8 mouse cellular contexts compared by ENCODE assay signal in genomic region chr12:52699146-52699545, GRCm38 (mm10). TPM values are rescaled to one million over a fixed set of nuclear protein-coding genes. Genes with fewer than 3 reads are reported as not detected.
DNase-seq lines count a peak whose midpoint lies in the region; ATAC-seq lines count a peak whose summit lies in the region.

Gene Akap6 (plus strand): TSS chr12:52699383.

- H3K36me3 ChIP-seq in heart, embryonic 11.5 days (ENCODE audit: control insufficient read depth, insufficient read depth, low read length), result no peaks in the 10 kb centered on the region
- no peaks in the 10 kb centered on the region for H3K36me3 ChIP-seq in forebrain, embryonic 11.5 days (ENCODE audit: control insufficient read depth, insufficient read depth, low read length)

- 61% methylated on average over 6 of the region's 6 CpGs for WGBS in heart, embryonic 11.5 days (ENCODE audit: insufficient replicate concordance)
- WGBS in forebrain, embryonic 11.5 days, result 12% methylated on average over 6 of the region's 6 CpGs

- H3K9ac ChIP-seq in heart, embryonic 11.5 days (ENCODE audit: low read depth, low read length), result no peak within 1 kb of the TSS
- peak within 1 kb of the TSS; percentile 48 for H3K9ac ChIP-seq in forebrain, embryonic 11.5 days (ENCODE audit: low read length)

- H3K4me1 ChIP-seq in heart, embryonic 11.5 days (ENCODE audit: control insufficient read depth, insufficient read depth, low read length), result peaks cover 3% of the 10 kb centered on the region; the same call in 1 of the 2 replicates
- H3K4me1 ChIP-seq in forebrain, embryonic 11.5 days (replicated peaks; ENCODE audit: control insufficient read depth, insufficient read depth, low read length), result peaks cover 13% of the 10 kb centered on the region; the same call in 1 of the 2 replicates

- no peak for ATAC-seq in heart, embryonic 11.5 days (replicated peaks; ENCODE audit: insufficient number of reproducible peaks, low FRiP score, low TSS enrichment)
- ATAC-seq in forebrain, embryonic 11.5 days (replicated peaks; ENCODE audit: low FRiP score), result peak; percentile 85

- no peak for DNase-seq in heart, adult 18-20 months
- peak; percentile 84 for DNase-seq in forebrain, embryonic 11.5 days (ENCODE audit: low spot score)
- DNase-seq in heart, postnatal 36 days, result no peak
- DNase-seq in left cerebral cortex, postnatal 10 days (ENCODE audit: extremely low spot score in 1 of 2, low spot score in 2 of 2), result peak; percentile 74 to 91
- peak; percentile 93 for DNase-seq in retina, postnatal 1 day
- DNase-seq in urinary bladder, postnatal 14 days (ENCODE audit: low spot score), result no peak
- no peak for DNase-seq in adrenal gland, postnatal 14 days

- no peaks in the 10 kb centered on the region for H3K27me3 ChIP-seq in heart, embryonic 11.5 days (ENCODE audit: control insufficient read depth, insufficient read depth, low read length)
- no peaks in the 10 kb centered on the region for H3K27me3 ChIP-seq in forebrain, embryonic 11.5 days (ENCODE audit: control insufficient read depth, insufficient read depth, low read length)

- H3K4me2 ChIP-seq in heart, embryonic 11.5 days, result no peak within 1 kb of the TSS
- H3K4me2 ChIP-seq in forebrain, embryonic 11.5 days (ENCODE audit: low read depth, low read length, severe bottlenecking), result peak within 1 kb of the TSS; percentile 63

- no peak within 1 kb of the TSS for H3K27ac ChIP-seq in heart, embryonic 11.5 days (ENCODE audit: low read depth, low read length)
- peak within 1 kb of the TSS; percentile 76 for H3K27ac ChIP-seq in forebrain, embryonic 11.5 days (ENCODE audit: low read depth, low read length)

- no peaks in the 10 kb centered on the region for H3K9me3 ChIP-seq in heart, embryonic 11.5 days (replicated peaks; ENCODE audit: control insufficient read depth, low read length)
- no peaks in the 10 kb centered on the region for H3K9me3 ChIP-seq in forebrain, embryonic 11.5 days (ENCODE audit: control insufficient read depth, low read length)

- H3K4me3 ChIP-seq in heart, embryonic 11.5 days (ENCODE audit: low read depth, low read length), result no peak within 1 kb of the TSS
- peak within 1 kb of the TSS; percentile 38 for H3K4me3 ChIP-seq in forebrain, embryonic 11.5 days (ENCODE audit: low read depth, low read length)

- intact Hi-C loops in heart, postnatal 36 days (cut with DNase I), result no loop called here
- intact Hi-C loops in left cerebral cortex, postnatal 10 days (cut with DNase I), result loop anchor here (5.0 to 10.0 kb wide), 2 partner anchors 133 to 196 kb away; no protein-coding TSS in a partner anchor

RNA-seq across cellular contexts. Expression of gene Akap6, which starts in this region (rescaled TPM):
- total RNA-seq in heart, adult 18-20 months (2021), result 100 to 1,000 TPM; 103 to 105 TPM
- 6.7 and 7.3 TPM in 2 replicates for polyA plus RNA-seq in heart, embryonic 11.5 days (2014; fragmentation: Nextera tagmentation; extraction: Ambion mirVana)
- polyA plus RNA-seq in forebrain, embryonic 11.5 days (2014; fragmentation: Nextera tagmentation; extraction: Ambion mirVana), result 11.6 and 13.2 TPM in 2 replicates
- 10 to 100 TPM; 97.4 to 99.6 TPM for total RNA-seq in heart, postnatal 36 days (2021)
- 100 to 1,000 TPM; 182 to 191 TPM for total RNA-seq in left cerebral cortex, postnatal 10 days (2021)
- total RNA-seq in adrenal gland, postnatal 14 days (2021), result 2.2 and 3.7 TPM in 2 replicates

Comparison
In these comparisons a context has a peak if more than half of its experiments do, and no peak if none do; other contexts are left out.
1. RNA of gene Akap6 (total RNA-seq): 182 to 191 TPM in left cerebral cortex, postnatal 10 days, 103 to 105 TPM in heart, adult 18-20 months and 97.4 to 99.6 TPM in heart, postnatal 36 days; 2.2 to 3.7 TPM in adrenal gland, postnatal 14 days; every median in the first group is over 10 times any median in the second.
2. DNase-seq: peak in forebrain, embryonic 11.5 days (single experiment), left cerebral cortex, postnatal 10 days (2 of 2) and retina, postnatal 1 day (single experiment); none in heart, adult 18-20 months (0 of 2), heart, postnatal 36 days (0 of 2), urinary bladder, postnatal 14 days (single experiment) and adrenal gland, postnatal 14 days (single experiment).